ENCODE assay signal across 8 mouse cellular contexts in genomic region chr7:30559443-30559954, GRCm38 (mm10). TPM values are rescaled to one million over a fixed set of nuclear protein-coding genes. Genes with fewer than 3 reads are reported as not detected.
A peak's percentile ranks its signal among the peaks of the same experiment; 100 is the strongest.
DNase-seq lines count a peak whose midpoint lies in the region; ATAC-seq and TF ChIP-seq lines count a peak whose summit lies in the region.

TSS of gene Lin37 (minus strand) at chr7:30559838.

- no peaks in the 10 kb centered on the region for H3K9me3 ChIP-seq in heart, embryonic 12.5 days (replicated peaks)
- H3K9me3 ChIP-seq in kidney, postnatal 0 days (replicated peaks; ENCODE audit: low read length), result no peaks in the 10 kb centered on the region
- H3K9me3 ChIP-seq in liver, embryonic 11.5 days (ENCODE audit: control insufficient read depth, low read length), result no peaks in the 10 kb centered on the region
- H3K9me3 ChIP-seq in stomach, embryonic 14.5 days (ENCODE audit: control insufficient read depth, low read depth, low read length), result no peaks in the 10 kb centered on the region

- H3K36me3 ChIP-seq in heart, embryonic 12.5 days, result peaks cover 34% of the 10 kb centered on the region
- H3K36me3 ChIP-seq in kidney, postnatal 0 days (ENCODE audit: insufficient read depth, low read length), result peaks cover 21% of the 10 kb centered on the region; the same call in 1 of the 2 replicates
- peaks cover 21% of the 10 kb centered on the region for H3K36me3 ChIP-seq in liver, embryonic 11.5 days (ENCODE audit: control insufficient read depth, insufficient read depth, low read length)
- H3K36me3 ChIP-seq in stomach, embryonic 14.5 days (ENCODE audit: control insufficient read depth, insufficient read depth, low read length), result peaks cover 22% of the 10 kb centered on the region

- H3K4me1 ChIP-seq in heart, embryonic 12.5 days (replicated peaks), result peaks cover 20% of the 10 kb centered on the region
- peaks cover 9% of the 10 kb centered on the region for H3K4me1 ChIP-seq in kidney, postnatal 0 days (replicated peaks; ENCODE audit: insufficient read depth, low read length)
- peaks cover 17% of the 10 kb centered on the region for H3K4me1 ChIP-seq in liver, embryonic 11.5 days (replicated peaks; ENCODE audit: control insufficient read depth, insufficient read depth, low read length)
- H3K4me1 ChIP-seq in stomach, embryonic 14.5 days (ENCODE audit: control insufficient read depth, insufficient read depth, low read length), result peaks cover 11% of the 10 kb centered on the region; the same call in 1 of the 2 replicates

- peak; percentile 73 for ATAC-seq in erythroid progenitor cell, adult 5-6 weeks (replicated peaks; ENCODE audit: low FRiP score, poor library complexity, severe bottlenecking)
- ATAC-seq in heart, embryonic 12.5 days (ENCODE audit: insufficient number of reproducible peaks, low FRiP score), result peak; percentile 83
- ATAC-seq in kidney, postnatal 0 days (replicated peaks; ENCODE audit: low FRiP score, low read depth), result peak; percentile 85
- ATAC-seq in liver, embryonic 11.5 days (replicated peaks; ENCODE audit: low FRiP score), result peak; percentile 81
- ATAC-seq in stomach, embryonic 14.5 days (ENCODE audit: insufficient number of reproducible peaks, insufficient read depth, low FRiP score, low read depth), result peak; percentile 87

- no peaks in the 10 kb centered on the region for H3K27me3 ChIP-seq in heart, embryonic 12.5 days (replicated peaks)
- no peaks in the 10 kb centered on the region for H3K27me3 ChIP-seq in kidney, postnatal 0 days (ENCODE audit: insufficient read depth, low read length)
- no peaks in the 10 kb centered on the region for H3K27me3 ChIP-seq in liver, embryonic 11.5 days (replicated peaks; ENCODE audit: control insufficient read depth, insufficient read depth, low read length)
- H3K27me3 ChIP-seq in stomach, embryonic 14.5 days (ENCODE audit: control insufficient read depth, insufficient read depth, low read length), result no peaks in the 10 kb centered on the region

- peak within 1 kb of the TSS; percentile 67 for H3K4me3 ChIP-seq in heart, embryonic 12.5 days
- H3K4me3 ChIP-seq in kidney, postnatal 0 days (replicated peaks; ENCODE audit: low read depth, low read length), result peak within 1 kb of the TSS; percentile 42
- peak within 1 kb of the TSS; percentile 75 for H3K4me3 ChIP-seq in liver, embryonic 11.5 days (ENCODE audit: low read depth, low read length)
- H3K4me3 ChIP-seq in stomach, embryonic 14.5 days (ENCODE audit: low read depth, low read length), result peak within 1 kb of the TSS; percentile 68

- peak within 1 kb of the TSS; percentile 87 for H3K9ac ChIP-seq in heart, embryonic 12.5 days
- peak within 1 kb of the TSS; percentile 63 for H3K9ac ChIP-seq in kidney, postnatal 0 days (ENCODE audit: low read depth, low read length)
- H3K9ac ChIP-seq in liver, embryonic 11.5 days (ENCODE audit: low read depth, low read length), result peak within 1 kb of the TSS; percentile 72
- peak within 1 kb of the TSS; percentile 62 for H3K9ac ChIP-seq in stomach, embryonic 14.5 days (replicated peaks; ENCODE audit: low read depth, low read length)

- peak within 1 kb of the TSS; percentile 58 for H3K27ac ChIP-seq in heart, embryonic 12.5 days (ENCODE audit: poor library complexity, severe bottlenecking)
- H3K27ac ChIP-seq in kidney, postnatal 0 days, result peak within 1 kb of the TSS; percentile 54; the same call in 1 of the 2 replicates
- H3K27ac ChIP-seq in liver, embryonic 11.5 days (ENCODE audit: low read depth, low read length), result peak within 1 kb of the TSS; percentile 62; the same call in 1 of the 2 replicates
- peak within 1 kb of the TSS; percentile 28; the same call in 1 of the 2 replicates for H3K27ac ChIP-seq in stomach, embryonic 14.5 days (ENCODE audit: low read length)

- under 1% methylated on average over 20 of the region's 20 CpGs for WGBS in heart, embryonic 12.5 days
- WGBS in kidney, postnatal 0 days, result 0% methylated on average over 20 of the region's 20 CpGs
- WGBS in liver, embryonic 11.5 days, result under 1% methylated on average over 20 of the region's 20 CpGs
- WGBS in stomach, embryonic 14.5 days, result under 1% methylated on average over 20 of the region's 20 CpGs

- no peak for TF ChIP-seq CTCF in kidney, postnatal 0 days (IDR thresholded peaks at IDR 0.05; ENCODE audit: low read depth)

- DNase-seq in CD4-positive helper T cell, adult 2 months (ENCODE audit: low read depth, low spot score), result peak; percentile 93
- peak; percentile 98 for DNase-seq in brain, embryonic 18.5 days (ENCODE audit: low read depth, low spot score)
- DNase-seq in kidney, postnatal 0 days (ENCODE audit: low spot score), result peak; percentile 99
- peak; percentile 86 for DNase-seq in liver, embryonic 11.5 days (ENCODE audit: low spot score)
- peak; percentile 91 for DNase-seq in naive thymus-derived CD4-positive, alpha-beta T cell, adult 2 months (ENCODE audit: low read depth)

- peak within 1 kb of the TSS; percentile 95 for H3K4me2 ChIP-seq in heart, embryonic 12.5 days
- H3K4me2 ChIP-seq in kidney, postnatal 0 days (ENCODE audit: low read length), result peak within 1 kb of the TSS; percentile 90
- peak within 1 kb of the TSS; percentile 75 for H3K4me2 ChIP-seq in liver, embryonic 11.5 days
- peak within 1 kb of the TSS; percentile 90 for H3K4me2 ChIP-seq in stomach, embryonic 14.5 days (replicated peaks; ENCODE audit: low read depth, low read length)

RNA-seq across cellular contexts. Expression of gene Lin37, which starts in this region (rescaled TPM):
- 31.4 and 56.2 TPM in 2 replicates for total RNA-seq in erythroid progenitor cell, adult 5-6 weeks (2015; ENCODE audit: low replicate concordance)
- 12.5 and 22.3 TPM in 2 replicates for total RNA-seq in erythroid progenitor cell, adult 5-6 weeks (2017; ENCODE audit: low replicate concordance)
- 31.1 and 34.8 TPM in 2 replicates for polyA plus RNA-seq in heart, embryonic 12.5 days (2016; fragmentation: Nextera tagmentation; extraction: Ambion mirVana)
- 37.6 and 40.8 TPM in 2 replicates for polyA plus RNA-seq in kidney, postnatal 0 days (2015; fragmentation: Nextera tagmentation; extraction: Ambion mirVana)
- 38.7 and 41.0 TPM in 2 replicates for polyA plus RNA-seq in liver, embryonic 11.5 days (2014; fragmentation: Nextera tagmentation; extraction: Ambion mirVana)
- 40.8 and 43.7 TPM in 2 replicates for polyA plus RNA-seq in stomach, embryonic 14.5 days (2014; fragmentation: Nextera tagmentation; extraction: Ambion mirVana)

Comparison
In these comparisons a context has a peak if more than half of its experiments do, and no peak if none do; other contexts are left out.
1. Peak in every context shown above with its lines: DNase-seq, ATAC-seq, H3K4me3 ChIP-seq and H3K27ac ChIP-seq.